Mouse (Mus musculus): Measurements from ENCODE around the gene Zfp599. TPM values are rescaled to one million over a fixed set of nuclear protein-coding genes. Genes with fewer than 3 reads are reported as not detected.
"Not testable (repeated sequence)": the region's sequence is repeated elsewhere in the genome, so short reads cannot be mapped to it uniquely, and the experiment has no call there.

Gene Zfp599
- total RNA-seq (2021) = 1 to 10 TPM in 1 of 2 experiments, under 1 TPM in 1; 0.60 to 1.0 TPM
- long read RNA-seq, experiment 1 = 0 reads
- long read RNA-seq, experiment 2 = 0 reads

GRCm38 (mm10) chr9:22259184-22260091 is at the start of gene Zfp599:
Zfp599 (minus strand) TSS chr9:22259895.
- intact Hi-C loops (cut with DNase I) = no loop called here
- DNase-seq = peak; percentile 54 to 72

- intact Hi-C loops (cut with DNase I); DNase-seq: not testable (repeated sequence)
Observed at GRCm38 (mm10) chr9:22307920-22308262, 48.2 kb upstream of the Zfp599 start.

GRCm38 (mm10) chr9:22307156-22307919 is 47.6 kb upstream of the Zfp599 start, which contains the start of gene Zfp810:
Zfp810 (minus strand) TSS chr9:22307648.
- intact Hi-C loops (cut with DNase I) = no loop called here

GRCm38 (mm10) chr9:22306726-22307125 is 47.0 kb upstream of the Zfp599 start:
- intact Hi-C loops (cut with DNase I) = no loop called here

More at GRCm38 (mm10) chr9:22307156-22307919, 47.6 kb upstream of the Zfp599 start, which contains the start of gene Zfp810:
- DNase-seq = peak; percentile 88 to 93

GRCm38 (mm10) chr9:22302199-22302598 is 42.5 kb upstream of the Zfp599 start:
- intact Hi-C loops (cut with DNase I) = no loop called here
- DNase-seq = no peak

More at GRCm38 (mm10) chr9:22306726-22307125, 47.0 kb upstream of the Zfp599 start:
- DNase-seq = no peak

- no peak for DNase-seq
- intact Hi-C loops (cut with DNase I) = no loop called here
Observed at GRCm38 (mm10) chr9:22278733-22279132, 19.0 kb upstream of the Zfp599 start.

- intact Hi-C loops (cut with DNase I) = no loop called here
- no peak for DNase-seq
Observed at GRCm38 (mm10) chr9:22268886-22269285, 9.2 kb upstream of the Zfp599 start.

- intact Hi-C loops (cut with DNase I) = no loop called here
Observed at GRCm38 (mm10) chr9:22262611-22263010, 2.9 kb upstream of the Zfp599 start.

GRCm38 (mm10) chr9:22261594-22261993 is 1.9 kb upstream of the Zfp599 start:
- no peak for DNase-seq
- intact Hi-C loops (cut with DNase I) = no loop called here

More at GRCm38 (mm10) chr9:22262611-22263010, 2.9 kb upstream of the Zfp599 start:
- DNase-seq = no peak

GRCm38 (mm10) chr9:22260092-22260422 is 362 bp upstream of the Zfp599 start:
- intact Hi-C loops (cut with DNase I) = no loop called here
- DNase-seq = no peak

GRCm38 (mm10) chr9:22258784-22259183 is 911 bp downstream of the Zfp599 start:
- no peak for DNase-seq
- intact Hi-C loops (cut with DNase I) = no loop called here

GRCm38 (mm10) chr9:22256579-22256978 is 3.1 kb downstream of the Zfp599 start:
- intact Hi-C loops (cut with DNase I) = no loop called here
- no peak for DNase-seq

GRCm38 (mm10) chr9:22244242-22244641 is 15.5 kb downstream of the Zfp599 start:
- no peak for DNase-seq
- intact Hi-C loops (cut with DNase I) = no loop called here

GRCm38 (mm10) chr9:22240001-22240400 is 19.7 kb downstream of the Zfp599 start:
- intact Hi-C loops (cut with DNase I) = no loop called here
- no peak for DNase-seq

- DNase-seq = no peak
- intact Hi-C loops (cut with DNase I) = no loop called here
Observed at GRCm38 (mm10) chr9:22230556-22230955, 29.1 kb downstream of the Zfp599 start.

GRCm38 (mm10) chr9:22230061-22230460 is 29.6 kb downstream of the Zfp599 start:
- intact Hi-C loops (cut with DNase I) = no loop called here
- DNase-seq = no peak

GRCm38 (mm10) chr9:22229386-22230026 is 30.2 kb downstream of the Zfp599 start:
- DNase-seq = no peak
- intact Hi-C loops (cut with DNase I) = loop anchor here (5.0 kb wide), 1 partner anchor 158 kb away; the partner anchor contains the start of gene Anln

GRCm38 (mm10) chr9:22226846-22227245 is 32.8 kb downstream of the Zfp599 start:
- DNase-seq = peak; percentile 47 to 64
- intact Hi-C loops (cut with DNase I) = loop anchor here (5.0 kb wide), 1 partner anchor 160 kb away; the partner anchor contains the start of gene Anln

- not testable (repeated sequence) for DNase-seq
- intact Hi-C loops (cut with DNase I) = loop anchor here (5.0 kb wide), 1 partner anchor 161 kb away; the partner anchor contains the start of gene Anln
Observed at GRCm38 (mm10) chr9:22226389-22226673, 33.4 kb downstream of the Zfp599 start.

GRCm38 (mm10) chr9:22225581-22226388 is 33.9 kb downstream of the Zfp599 start, which contains the start of gene Zfp809:
Zfp809 (plus strand) TSS chr9:22225714.
- peak; percentile 99 to 100 for DNase-seq

More at GRCm38 (mm10) chr9:22225581-22226388, 33.9 kb downstream of the Zfp599 start, which contains the start of gene Zfp809:
- intact Hi-C loops (cut with DNase I) = loop anchor here (2.0 to 5.0 kb wide), 2 partner anchors 69 to 162 kb away; partner anchors contain the start of genes Anln and Pigyl
